Mouse (Mus musculus) CH12.LX (cell line): ENCODE results near the gene Rnf8. TPM values are rescaled to one million over a fixed set of nuclear protein-coding genes. Genes with fewer than 3 reads are reported as not detected.

Experiments
- DNase-seq: peaks from one replicate; pipeline ENCODE4 v3.0.0-alpha.2; 2013; ENCODE audit errors: extremely low read depth
- H3K27ac ChIP-seq: 2 replicates; pipeline ENCODE4 v1.5.1; 2012; ENCODE audit warnings: low read depth, mild to moderate bottlenecking, control low read depth, moderate library complexity; ENCODE audit not compliant: insufficient read depth
- H3K27me3 ChIP-seq: replicated peaks from 2 replicates; pipeline ENCODE3; 2012; ENCODE audit warnings: inconsistent platforms
- H3K36me3 ChIP-seq, 2 experiments: replicated peaks in 1 of 2; 2 replicates each; pipeline versions ENCODE3 to v1.6.1; 2012; ENCODE audit warnings: inconsistent platforms in 1 of 2, low read length in 1 of 2, mild to moderate bottlenecking in 1 of 2, mixed read lengths in 1 of 2, moderate library complexity in 1 of 2; ENCODE audit not compliant: control insufficient read depth in 1 of 2, insufficient read depth in 1 of 2
- H3K4me1 ChIP-seq, 2 experiments: 2 replicates each; pipeline ENCODE4 v1.6.1; 2012; ENCODE audit warnings: inconsistent platforms in 1 of 2, moderate library complexity in 1 of 2; ENCODE audit not compliant: insufficient read depth in 2 of 2, control insufficient read depth in 1 of 2
- H3K4me2 ChIP-seq: 2 replicates; pipeline ENCODE4 v1.6.1; 2012; ENCODE audit warnings: low read depth, mild to moderate bottlenecking, control low read depth; ENCODE audit not compliant: poor library complexity, insufficient read depth, severe bottlenecking
- H3K4me3 ChIP-seq, 3 experiments: fragments of 150-350 bp in 1 of 3; sonication (generic) in 1 of 3; replicated peaks in 1 of 3; 2 replicates each; pipeline versions ENCODE3 to v1.5.1; 2011 to 2012; ENCODE audit warnings: low read depth in 2 of 3, low read length in 2 of 3, mild to moderate bottlenecking in 2 of 3, moderate library complexity in 2 of 3, control low read depth in 1 of 3, improper control_type of control experiment in 1 of 3, inconsistent platforms in 1 of 3, mixed read lengths in 1 of 3; ENCODE audit not compliant: poor library complexity in 1 of 3
- H3K79me2 ChIP-seq: replicated peaks from 2 replicates; pipeline ENCODE4 v1.6.1; 2012; ENCODE audit warnings: mild to moderate bottlenecking, moderate library complexity; ENCODE audit not compliant: control insufficient read depth, poor library complexity, insufficient read depth, severe bottlenecking; ENCODE audit errors: extremely low read depth
- H3K9ac ChIP-seq: 2 replicates; pipeline ENCODE4 v1.6.1; 2012; ENCODE audit warnings: low read depth, mild to moderate bottlenecking, control low read depth, moderate library complexity; ENCODE audit not compliant: insufficient read depth
- H3K9me3 ChIP-seq: replicated peaks from 2 replicates; pipeline ENCODE3; 2012; ENCODE audit warnings: low read length, inconsistent platforms, mixed read lengths
- BHLHE40 ChIP-seq: IDR thresholded peaks from 2 replicates; pipeline ENCODE4 v1.6.1; 2011; ENCODE audit warnings: mild to moderate bottlenecking, low read depth, low read length, improper control_type of control experiment
- CHD2 ChIP-seq: IDR thresholded peaks from 2 replicates; pipeline ENCODE4 v1.6.1; 2011; ENCODE audit warnings: low read length, improper control_type of control experiment
- E2F4 ChIP-seq: IDR thresholded peaks from 2 replicates; pipeline ENCODE4 v1.6.1; 2011; ENCODE audit warnings: low read depth, low read length, improper control_type of control experiment; ENCODE audit not compliant: insufficient replicate concordance
- ELF1 ChIP-seq: IDR thresholded peaks from 2 replicates; pipeline ENCODE4 v1.6.1; 2014; ENCODE audit warnings: low read depth, mild to moderate bottlenecking, inconsistent platforms, low read length, improper control_type of control experiment
- GABPA ChIP-seq: IDR thresholded peaks from 2 replicates; pipeline ENCODE4 v1.6.1; 2012; ENCODE audit warnings: low read depth, low read length, improper control_type of control experiment, inconsistent platforms; ENCODE audit not compliant: insufficient replicate concordance
- KAT2A ChIP-seq: IDR thresholded peaks from 2 replicates; pipeline ENCODE4 v1.6.1; 2012; ENCODE audit warnings: low read length, improper control_type of control experiment, inconsistent platforms; ENCODE audit not compliant: insufficient replicate concordance
- MAFK ChIP-seq: IDR thresholded peaks from 2 replicates; pipeline ENCODE4 v1.6.1; 2011; ENCODE audit warnings: low read length, improper control_type of control experiment; ENCODE audit not compliant: insufficient replicate concordance
- MAX ChIP-seq: IDR thresholded peaks from 2 replicates; pipeline ENCODE4 v1.6.1; 2011; ENCODE audit warnings: low read length, improper control_type of control experiment
- MXI1 ChIP-seq: IDR thresholded peaks from 2 replicates; pipeline ENCODE4 v1.6.1; 2011; ENCODE audit warnings: mild to moderate bottlenecking, low read depth, low read length, improper control_type of control experiment
- NRF1 ChIP-seq: IDR thresholded peaks from 2 replicates; pipeline ENCODE4 v1.6.1; 2014; ENCODE audit warnings: low read depth, mild to moderate bottlenecking, inconsistent platforms, low read length, improper control_type of control experiment, moderate library complexity
- POLR2A ChIP-seq: IDR thresholded peaks from 2 replicates; pipeline ENCODE4 v1.6.1; 2011; ENCODE audit warnings: low read depth, mild to moderate bottlenecking, improper control_type of control experiment, low read length
- POLR2AphosphoS2 ChIP-seq: IDR thresholded peaks from 2 replicates; pipeline ENCODE4 v1.6.1; 2011; ENCODE audit warnings: low read depth, low read length, improper control_type of control experiment
- SMC3 ChIP-seq: IDR thresholded peaks from 2 replicates; pipeline ENCODE4 v1.6.1; 2011; ENCODE audit warnings: low read depth, low read length, improper control_type of control experiment
- TCF12 ChIP-seq: IDR thresholded peaks from 2 replicates; pipeline ENCODE4 v1.6.1; 2014; ENCODE audit warnings: low read depth, mild to moderate bottlenecking, inconsistent platforms, low read length, improper control_type of control experiment
- ZC3H11A ChIP-seq: IDR thresholded peaks from 2 replicates; pipeline ENCODE4 v1.6.1; 2012; ENCODE audit warnings: low read depth, mild to moderate bottlenecking, inconsistent platforms, low read length, improper control_type of control experiment
- ZKSCAN1 ChIP-seq: IDR thresholded peaks from 2 replicates; pipeline ENCODE4 v1.6.1; 2012; ENCODE audit warnings: low read depth, inconsistent platforms, low read length, improper control_type of control experiment, borderline replicate concordance
- ZMIZ1 ChIP-seq: IDR thresholded peaks from 2 replicates; pipeline ENCODE4 v1.6.1; 2012; ENCODE audit warnings: low read depth, mild to moderate bottlenecking, inconsistent platforms, low read length, improper control_type of control experiment
- ZNF384 ChIP-seq: IDR thresholded peaks from 2 replicates; pipeline ENCODE4 v1.6.1; 2012; ENCODE audit warnings: low read depth, low read length, improper control_type of control experiment, inconsistent platforms
- dilution Hi-C: fragments of 300-500 bp; cut with MboI; formaldehyde crosslinking; loops from 2 replicates; pipeline ENCODE4 v1.14.3; 2020; ENCODE audit warnings: low sequenced_read_pairs; ENCODE audit not compliant: extremely low pct_unique_long_range_greater_than_20kb, extremely low pct_ligation_motif_present
- in situ Hi-C: fragments of 300-500 bp; cut with MboI; formaldehyde crosslinking; loops from 3 replicates; pipeline ENCODE4 v1.14.3; 2019; ENCODE audit warnings: low sequenced_read_pairs, low pct_ligation_motif_present, low pct_unique_long_range_greater_than_20kb, mixed read lengths
- polyA plus RNA-seq: library from polyadenylated mRNA; unstranded; fragments of >175 nt; gene quantifications from 2 replicates; pipeline ENCODE4 v1.2.1, GENCODE M21; 2012; ENCODE audit warnings: low read depth; ENCODE audit not compliant: insufficient read length
- total RNA-seq, 2 experiments: library from RNA; depleted of rRNA; stranded (reverse); fragments of 300-350 nt in 1 of 2; fragments of >200 nt in 1 of 2; gene quantifications; 2 replicates each; pipeline ENCODE4 v1.2.3; 2012 to 2014

Gene Rnf8
- total and polyA plus RNA-seq, 3 experiments, result 29.9 to 38.8 (median 35.4) TPM

- Histone ChIP-seq H3K9me3 (peaks cover 8% of the 10 kb centered on the region), H3K79me2 (0 out of 2 replicates have a peak, but pooled peaks cover 2% of the 10 kb centered on the region), H3K27ac (no peak overlapping the region), H3K9ac (no peak overlapping the region), H3K27me3 (no peaks in the 10 kb centered on the region), H3K36me3 (peaks cover 87 to 92% of the 10 kb centered on the region in 2 experiments), H3K4me2 (no peak overlapping the region), H3K4me3 (no peak overlapping the region), H3K4me1 (peaks cover 14 to 50% of the 10 kb centered on the region in 2 experiments)
- no peak for TF ChIP-seq ZMIZ1
- no peak for TF ChIP-seq KAT2A
- TF ChIP-seq NRF1, result no peak
- in situ Hi-C loops, result no loop called here
- DNase-seq, result no peak
- dilution Hi-C loops, result no loop called here
These were observed 69.7 kb downstream of the Rnf8 start for GRCm38 (mm10) chr17:29684275-29684674.

- no peak for DNase-seq
- in situ Hi-C loops, result no loop called here
These were observed 72.2 kb downstream of the Rnf8 start for GRCm38 (mm10) chr17:29686771-29687170.

GRCm38 (mm10) chr17:29687373-29687772 lies 72.8 kb downstream of the Rnf8 start:
- Histone ChIP-seq H3K27ac (no peak overlapping the region), H3K27me3 (no peaks in the 10 kb centered on the region), H3K36me3 (peaks cover 82 to 91% of the 10 kb centered on the region in 2 experiments), H3K4me1 (peaks cover 0 to 26% of the 10 kb centered on the region in 2 experiments; a peak in 2 of 4 replicates), H3K4me3 (no peak overlapping the region), H3K79me2 (no peaks in the 10 kb centered on the region)
- no peak for TF ChIP-seq POLR2AphosphoS2
- TF ChIP-seq, all 38 proteins: peak for 0
- in situ Hi-C loops, result no loop called here
- dilution Hi-C loops, result no loop called here
- peaks cover 8% of the 10 kb centered on the region for H3K9me3 ChIP-seq
- H3K4me2 ChIP-seq, result no peak overlapping the region
- H3K9ac ChIP-seq, result no peak overlapping the region
- DNase-seq, result no peak

More at GRCm38 (mm10) chr17:29686771-29687170, 72.2 kb downstream of the Rnf8 start:
- Histone ChIP-seq H3K36me3 (peaks cover 88 to 96% of the 10 kb centered on the region in 2 experiments), H3K79me2 (no peaks in the 10 kb centered on the region), H3K9ac (no peak overlapping the region), H3K4me2 (no peak overlapping the region), H3K27me3 (no peaks in the 10 kb centered on the region), H3K27ac (no peak overlapping the region), H3K4me1 (peaks cover 0 to 28% of the 10 kb centered on the region in 2 experiments; a peak in 2 of 4 replicates), H3K9me3 (peaks cover 8% of the 10 kb centered on the region), H3K4me3 (no peak overlapping the region)
- dilution Hi-C loops, result no loop called here
- TF ChIP-seq SMC3 (no peak), ZC3H11A (no peak)

- DNase-seq, result no peak
- dilution Hi-C loops, result no loop called here
- in situ Hi-C loops, result no loop called here
- Histone ChIP-seq H3K27me3 (no peaks in the 10 kb centered on the region), H3K4me1 (peaks cover 0 to 33% of the 10 kb centered on the region in 2 experiments; a peak in 2 of 4 replicates), H3K9ac (no peak overlapping the region), H3K9me3 (peaks cover 8% of the 10 kb centered on the region), H3K27ac (no peak overlapping the region), H3K4me3 (no peak overlapping the region), H3K36me3 (peaks cover 73 to 88% of the 10 kb centered on the region in 2 experiments), H3K4me2 (no peak overlapping the region)
- TF ChIP-seq ZNF384 (no peak), GABPA (no peak), CHD2 (no peak), E2F4 (no peak), MAFK (no peak), BHLHE40 (no peak), TCF12 (no peak), ELF1 (no peak), ZKSCAN1 (no peak), NRF1 (no peak), POLR2A (no peak), MAX (no peak), MXI1 (no peak), KAT2A (no peak), SMC3 (no peak)
- TF ChIP-seq, all 38 proteins: peak for 0
- no peaks in the 10 kb centered on the region for H3K79me2 ChIP-seq
These were observed 74.0 kb downstream of the Rnf8 start for GRCm38 (mm10) chr17:29688610-29689009.
